Mouse (Mus musculus): ENCODE measurements at regions not wholly inside any gene's neighbourhood (a gene's known extent, or its start where the extent isn't known, plus 50 kb on each side); places are given as distances from the start of the nearest gene placed in this dataset.

- Histone ChIP-seq H3K4me1 (replicated peaks) (no peaks in the 10 kb centered on the region), H3K27me3 (no peaks in the 10 kb centered on the region), H3K27ac (no peak overlapping the region), H3K4me3 (replicated peaks) (no peak overlapping the region), H3K36me3 (no peaks in the 10 kb centered on the region), H3K9ac (replicated peaks) (no peak overlapping the region), H3K9me3 (no peaks in the 10 kb centered on the region), H3K4me2 (no peak overlapping the region)
- WGBS = 74% methylated on average over 7 of the region's 7 CpGs
- ATAC-seq (ENCODE audit: insufficient number of reproducible peaks, insufficient read depth, low FRiP score, low TSS enrichment, low read depth) = no peak
Observed at GRCm38 (mm10) chr13:82129777-82130735, 347.2 kb downstream of the Cetn3 start.
